Mouse (Mus musculus): ENCODE data around the gene Adk. TPM values are rescaled to one million over a fixed set of nuclear protein-coding genes. Genes with fewer than 3 reads are reported as not detected.

Adk gene
- 118 TPM for polyA plus RNA-seq (2017; shearing (Covaris generic))

GRCm38 (mm10) chr14:21052112-21052780, at the start of gene Adk, which contains the start of gene Ap3m1:
Adk (plus strand) TSS chr14:21052574.
Ap3m1 (minus strand) TSS chr14:21052508.

GRCm38 (mm10) chr14:21481231-21481630, 428.9 kb downstream of the Adk start, which contains the start of gene Kat6b:
Kat6b (plus strand) TSS chr14:21481434.

Other genes with a start within 250 kb of the Adk start
- gene Plau, start 215.9 kb upstream of the Adk start, polyA plus RNA-seq (2017; shearing (Covaris generic)) = not detected
- 2.7 TPM for gene Vcl, start 123.2 kb upstream of the Adk start, polyA plus RNA-seq (2017; shearing (Covaris generic))
- gene Ap3m1, start 66 bp upstream of the Adk start, polyA plus RNA-seq (2017; shearing (Covaris generic)) = 86.5 TPM